Comparison of ENCODE assay signal across 8 mouse cellular contexts in the genomic region with DNA sequence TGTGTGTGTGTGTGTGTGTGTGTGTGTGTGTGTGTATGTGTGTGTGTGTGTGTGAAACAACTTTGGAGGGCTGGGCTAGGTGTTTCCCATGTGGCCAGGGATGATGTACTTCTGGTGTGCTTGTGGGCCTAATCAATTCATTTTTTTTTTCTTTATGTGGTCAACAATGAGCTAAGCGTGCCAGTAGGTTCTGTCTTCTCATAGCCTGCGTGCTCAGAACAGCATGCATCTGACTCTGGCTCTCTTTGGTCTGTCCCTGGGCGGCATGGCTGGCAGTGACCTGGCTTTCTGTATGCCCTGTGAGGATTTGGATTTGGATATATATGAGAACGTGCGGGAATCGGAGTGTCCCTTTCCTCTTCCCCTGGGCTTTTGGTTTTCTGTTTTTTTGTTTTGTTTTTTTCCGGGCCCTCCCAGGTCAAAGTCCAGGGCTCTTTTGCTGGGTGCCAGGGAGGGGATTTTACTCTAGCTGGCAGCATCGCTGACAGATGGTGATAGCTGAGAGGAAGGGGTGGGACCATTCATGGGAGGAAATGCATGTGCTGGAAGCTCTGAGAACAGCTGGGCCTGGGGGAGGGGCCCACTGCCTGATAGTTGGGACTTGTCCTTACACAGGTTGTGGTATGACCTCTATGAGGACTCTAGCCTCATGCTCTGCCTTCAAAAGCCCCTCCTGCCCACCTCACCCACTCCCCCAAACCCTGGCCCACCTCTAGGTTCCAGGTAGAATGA. TPM values are rescaled to one million over a fixed set of nuclear protein-coding genes. Genes with fewer than 3 reads are reported as not detected.
DNase-seq lines count a peak whose midpoint lies in the region; ATAC-seq lines count a peak whose summit lies in the region.

No protein-coding gene starts in this region.

- WGBS in heart, embryonic 14.5 days, result 44% methylated on average over 8 of the region's 8 CpGs
- WGBS in stomach, embryonic 14.5 days, result 49% methylated on average over 8 of the region's 8 CpGs

- H3K4me3 ChIP-seq in heart, embryonic 14.5 days (ENCODE audit: control insufficient read depth in 1 of 2, insufficient read depth in 1 of 2, low read depth in 1 of 2, low read length in 2 of 2), result no peak overlapping the region
- H3K4me3 ChIP-seq in megakaryocyte, embryonic 14.5 days (replicated peaks), result peak overlapping the region; percentile 75
- H3K4me3 ChIP-seq in stomach, embryonic 14.5 days (ENCODE audit: low read depth, low read length), result no peak overlapping the region

- no peaks in the 10 kb centered on the region for H3K27me3 ChIP-seq in heart, embryonic 14.5 days (ENCODE audit: control insufficient read depth, insufficient read depth, low read length)
- H3K27me3 ChIP-seq in megakaryocyte, embryonic 14.5 days (replicated peaks), result no peaks in the 10 kb centered on the region
- H3K27me3 ChIP-seq in stomach, embryonic 14.5 days (ENCODE audit: control insufficient read depth, insufficient read depth, low read length), result no peaks in the 10 kb centered on the region

- H3K27ac ChIP-seq in heart, embryonic 14.5 days (replicated peaks in 1 of 2; ENCODE audit: control insufficient read depth in 1 of 2, insufficient read depth in 1 of 2, low read depth in 2 of 2, low read length in 2 of 2), result peak overlapping the region; percentile 30 to 68; a peak in 2 of 4 replicates
- no peak overlapping the region for H3K27ac ChIP-seq in stomach, embryonic 14.5 days (ENCODE audit: low read length)

- peaks cover 15 to 20% of the 10 kb centered on the region in 2 experiments for H3K4me1 ChIP-seq in heart, embryonic 14.5 days (ENCODE audit: control insufficient read depth in 2 of 2, insufficient read depth in 2 of 2, low read length in 2 of 2)
- peaks cover 79% of the 10 kb centered on the region for H3K4me1 ChIP-seq in megakaryocyte, embryonic 14.5 days
- H3K4me1 ChIP-seq in stomach, embryonic 14.5 days (ENCODE audit: control insufficient read depth, insufficient read depth, low read length), result peaks cover 24% of the 10 kb centered on the region; the same call in 1 of the 2 replicates

- 0 out of 2 replicates have a peak overlapping the region, but pooled peaks have one; percentile 23 for H3K4me2 ChIP-seq in heart, embryonic 14.5 days (ENCODE audit: low read length)
- H3K4me2 ChIP-seq in stomach, embryonic 14.5 days (replicated peaks; ENCODE audit: low read depth, low read length), result no peak overlapping the region

- peak; percentile 81 for ATAC-seq in heart, embryonic 14.5 days (ENCODE audit: insufficient number of reproducible peaks, insufficient read depth, low FRiP score, low read depth)
- peak; percentile 65; the same call in 1 of the 2 replicates for ATAC-seq in stomach, embryonic 14.5 days (ENCODE audit: insufficient number of reproducible peaks, insufficient read depth, low FRiP score, low read depth)

- H3K9ac ChIP-seq in heart, embryonic 14.5 days (ENCODE audit: low read length), result peak overlapping the region; percentile 41; the same call in 1 of the 2 replicates
- H3K9ac ChIP-seq in stomach, embryonic 14.5 days (replicated peaks; ENCODE audit: low read depth, low read length), result no peak overlapping the region

- no peaks in the 10 kb centered on the region for H3K9me3 ChIP-seq in heart, embryonic 14.5 days (ENCODE audit: control insufficient read depth, low read length)
- H3K9me3 ChIP-seq in megakaryocyte, embryonic 14.5 days, result peaks cover 3% of the 10 kb centered on the region; the same call in 1 of the 2 replicates
- no peaks in the 10 kb centered on the region for H3K9me3 ChIP-seq in stomach, embryonic 14.5 days (ENCODE audit: control insufficient read depth, low read depth, low read length)

- intact Hi-C loops in left cerebral cortex, postnatal 4 days (cut with DNase I), result no loop called here

- peaks cover 12% of the 10 kb centered on the region for H3K36me3 ChIP-seq in heart, embryonic 14.5 days (ENCODE audit: control insufficient read depth, insufficient read depth, low read length)
- peaks cover 2% of the 10 kb centered on the region for H3K36me3 ChIP-seq in megakaryocyte, embryonic 14.5 days (replicated peaks; ENCODE audit: low read length)
- peaks cover 8% of the 10 kb centered on the region; the same call in 1 of the 2 replicates for H3K36me3 ChIP-seq in stomach, embryonic 14.5 days (ENCODE audit: control insufficient read depth, insufficient read depth, low read length)

- peak; percentile 84 for DNase-seq in left cerebral cortex, postnatal 4 days
- no peak for DNase-seq in left cerebral cortex, adult 9 months (ENCODE audit: low spot score in 2 of 2)
- DNase-seq in c-Kit-positive CD71-negative TER-119-negative erythroid progenitor cells, embryonic 14.5 days (ENCODE audit: low read depth), result peak; percentile 53
- DNase-seq in kidney, postnatal 10 days, result peak; percentile 85
- no peak for DNase-seq in layer of hippocampus, adult 8-10 months (ENCODE audit: low spot score in 2 of 2)

RNA-seq across cellular contexts. Expression of gene Tnip1, which starts 10.9 kb away (rescaled TPM):
- 10 to 100 TPM; 22.8 to 24.9 TPM for total RNA-seq in left cerebral cortex, postnatal 4 days (2021)
- 19.3 and 20.5 TPM in 2 replicates for polyA plus RNA-seq in heart, embryonic 14.5 days (2014; fragmentation: Nextera tagmentation; extraction: Ambion mirVana)
- polyA plus RNA-seq in megakaryocyte, embryonic 14.5 days (2012; ENCODE audit: insufficient read depth, low replicate concordance), result 69.0 and 80.2 TPM in 2 replicates
- polyA plus RNA-seq in stomach, embryonic 14.5 days (2014; fragmentation: Nextera tagmentation; extraction: Ambion mirVana), result 21.0 and 21.4 TPM in 2 replicates
- total RNA-seq in layer of hippocampus, adult 8-10 months (2022), result 10 to 100 TPM; 31.4 to 34.3 (median 33.9) TPM

RNA-seq across cellular contexts. Expression of gene Anxa6, which starts 59.6 kb away (rescaled TPM):
- total RNA-seq in left cerebral cortex, postnatal 4 days (2021), result 10 to 100 TPM; 70.0 to 70.2 TPM
- 369 and 384 TPM in 2 replicates for polyA plus RNA-seq in heart, embryonic 14.5 days (2014; fragmentation: Nextera tagmentation; extraction: Ambion mirVana)
- 0.90 and 18.9 TPM in 2 replicates for polyA plus RNA-seq in megakaryocyte, embryonic 14.5 days (2012; ENCODE audit: insufficient read depth, low replicate concordance)
- polyA plus RNA-seq in stomach, embryonic 14.5 days (2014; fragmentation: Nextera tagmentation; extraction: Ambion mirVana), result 400 and 419 TPM in 2 replicates
- 10 to 100 TPM; 85.6 to 95.3 (median 89.4) TPM for total RNA-seq in layer of hippocampus, adult 8-10 months (2022)

Comparison
In these comparisons a context has a peak if more than half of its experiments do, and no peak if none do; other contexts are left out.
1. DNase-seq: peak in left cerebral cortex, postnatal 4 days (single experiment), c-Kit-positive CD71-negative TER-119-negative erythroid progenitor cells, embryonic 14.5 days (single experiment) and kidney, postnatal 10 days (single experiment); none in left cerebral cortex, adult 9 months (0 of 2) and layer of hippocampus, adult 8-10 months (0 of 2).
2. RNA of gene Anxa6, which starts 59.6 kb away (polyA plus RNA-seq): 400 to 419 TPM in stomach, embryonic 14.5 days and 369 to 384 TPM in heart, embryonic 14.5 days; 0.90 to 18.9 TPM in megakaryocyte, embryonic 14.5 days; every median in the first group is over 10 times any median in the second.